Mouse (Mus musculus): Measurements from ENCODE around the gene Atp1a4. TPM values are rescaled to one million over a fixed set of nuclear protein-coding genes. Genes with fewer than 3 reads are reported as not detected.

Gene Atp1a4
- polyA plus RNA-seq, 1 experiment from 2014 or later = 0.17 TPM

DNA sequence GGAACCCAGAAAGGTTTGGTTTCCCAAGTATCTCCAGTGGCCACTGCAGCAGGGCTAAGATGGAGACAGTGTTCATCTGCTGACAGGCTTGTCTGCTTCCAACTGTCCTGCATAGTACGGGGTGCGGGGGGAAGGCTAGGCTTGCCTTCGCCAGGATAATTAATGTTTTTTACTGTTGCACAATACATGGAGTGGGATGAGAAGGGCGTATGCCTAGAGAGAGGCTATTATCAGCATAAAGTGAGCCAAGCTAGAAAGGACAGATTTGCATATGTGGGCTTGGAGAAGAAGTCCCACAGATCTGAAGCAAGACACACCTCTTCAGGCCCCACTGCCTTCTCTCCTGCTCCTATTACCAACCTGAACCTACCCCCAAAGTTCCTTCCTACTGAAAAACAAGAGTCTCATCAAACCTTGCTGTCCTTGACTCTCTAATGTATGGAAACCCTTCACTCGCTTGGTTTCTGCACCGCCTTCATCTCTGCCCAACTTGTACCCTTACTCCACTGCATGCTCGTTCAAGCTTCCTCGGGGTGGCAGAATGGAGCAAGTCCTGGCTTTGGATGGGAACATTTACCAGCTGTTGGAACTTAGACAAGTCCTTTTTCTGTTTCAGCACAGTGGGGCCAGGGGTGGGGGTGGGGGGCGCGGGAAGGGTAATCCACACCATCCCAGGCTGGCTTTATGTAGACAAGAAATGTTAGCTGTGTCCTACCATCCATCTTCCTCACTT is 23.5 kb upstream of the Atp1a4 start:
- H3K4me3 ChIP-seq = no peak overlapping the region
- H3K27me3 ChIP-seq (replicated peaks) = 0 out of 2 replicates have a peak, but pooled peaks cover 2% of the 10 kb centered on the region
- 76% methylated on average over 10 of the region's 10 CpGs for WGBS
- no peak overlapping the region for H3K27ac ChIP-seq (ENCODE audit: poor library complexity, severe bottlenecking)
- no peak overlapping the region for H3K9ac ChIP-seq
- ATAC-seq (ENCODE audit: insufficient number of reproducible peaks, low FRiP score) = no peak
- no peak overlapping the region for H3K4me2 ChIP-seq
- peaks cover 10% of the 10 kb centered on the region for H3K4me1 ChIP-seq (replicated peaks)
- no peaks in the 10 kb centered on the region for H3K9me3 ChIP-seq (replicated peaks)
- H3K36me3 ChIP-seq = peaks cover 52% of the 10 kb centered on the region

DNA sequence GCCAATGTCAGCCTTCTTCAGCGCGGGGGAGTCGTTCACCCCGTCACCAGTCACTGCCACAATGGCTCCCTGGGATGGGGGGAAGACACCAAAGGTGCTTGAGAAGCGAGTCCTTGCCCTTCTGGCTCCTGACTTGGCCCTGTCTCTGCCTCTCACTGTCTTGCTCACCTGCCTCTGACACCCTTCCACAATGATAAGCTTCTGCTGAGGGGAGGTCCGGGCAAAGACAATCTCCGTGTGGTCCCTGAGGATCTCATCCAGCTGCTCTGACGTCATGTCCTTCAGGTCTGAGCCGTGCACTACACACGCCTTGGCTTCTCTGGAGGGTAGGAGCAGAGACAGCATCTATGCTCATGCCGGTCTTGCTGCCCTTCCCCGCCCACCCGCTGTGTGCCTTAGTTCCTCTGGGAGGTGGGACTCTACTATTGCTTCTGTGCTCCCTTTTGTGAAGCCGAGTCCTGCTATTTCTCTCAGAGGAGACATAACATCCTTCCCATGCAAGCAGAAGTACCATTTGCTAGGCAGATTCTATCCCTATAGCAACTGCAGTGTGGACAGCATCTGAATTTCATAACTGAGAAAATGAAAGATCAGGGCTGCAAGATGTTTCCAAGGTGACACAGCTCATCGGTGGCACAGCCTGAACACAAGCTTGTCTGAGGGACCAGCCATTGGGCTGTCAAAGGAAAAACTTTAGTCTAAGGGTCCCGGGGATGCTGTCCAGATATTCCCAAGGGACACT is 21.7 kb upstream of the Atp1a4 start:
- Histone ChIP-seq H3K36me3 (peaks cover 35% of the 10 kb centered on the region), H3K4me1 (replicated peaks) (peaks cover 10% of the 10 kb centered on the region), H3K9me3 (replicated peaks) (no peaks in the 10 kb centered on the region), H3K4me3 (no peak overlapping the region), H3K27ac (ENCODE audit: poor library complexity, severe bottlenecking) (no peak overlapping the region), H3K27me3 (replicated peaks) (no peaks in the 10 kb centered on the region), H3K9ac (no peak overlapping the region), H3K4me2 (no peak overlapping the region)
- 69% methylated on average over 16 of the region's 16 CpGs for WGBS
- no peak for ATAC-seq (ENCODE audit: insufficient number of reproducible peaks, low FRiP score)

- H3K4me1 ChIP-seq (replicated peaks) = peaks cover 15% of the 10 kb centered on the region
- no peak for ATAC-seq (ENCODE audit: insufficient number of reproducible peaks, low FRiP score)
- WGBS = 87% methylated on average over 13 of the region's 13 CpGs
- no peak overlapping the region for H3K4me3 ChIP-seq
- no peaks in the 10 kb centered on the region for H3K27me3 ChIP-seq (replicated peaks)
- no peak overlapping the region for H3K27ac ChIP-seq (ENCODE audit: poor library complexity, severe bottlenecking)
- no peak overlapping the region for H3K4me2 ChIP-seq
- H3K9ac ChIP-seq = no peak overlapping the region
- H3K9me3 ChIP-seq (replicated peaks) = no peaks in the 10 kb centered on the region
- H3K36me3 ChIP-seq = peaks cover 23% of the 10 kb centered on the region; the same call in 1 of the 2 replicates
Observed at GRCm38 (mm10) chr1:172278328-172278727, 20.1 kb upstream of the Atp1a4 start.

- WGBS = 48% methylated on average over 3 of the region's 3 CpGs
- Histone ChIP-seq H3K9me3 (replicated peaks) (no peaks in the 10 kb centered on the region), H3K4me1 (replicated peaks) (peaks cover 15% of the 10 kb centered on the region), H3K36me3 (peaks cover 21% of the 10 kb centered on the region; the same call in 1 of the 2 replicates), H3K27me3 (replicated peaks) (no peaks in the 10 kb centered on the region), H3K27ac (ENCODE audit: poor library complexity, severe bottlenecking) (no peak overlapping the region), H3K4me2 (no peak overlapping the region), H3K4me3 (no peak overlapping the region), H3K9ac (no peak overlapping the region)
- no peak for ATAC-seq (ENCODE audit: insufficient number of reproducible peaks, low FRiP score)
Observed at GRCm38 (mm10) chr1:172277172-172277571, 19.0 kb upstream of the Atp1a4 start.

DNA sequence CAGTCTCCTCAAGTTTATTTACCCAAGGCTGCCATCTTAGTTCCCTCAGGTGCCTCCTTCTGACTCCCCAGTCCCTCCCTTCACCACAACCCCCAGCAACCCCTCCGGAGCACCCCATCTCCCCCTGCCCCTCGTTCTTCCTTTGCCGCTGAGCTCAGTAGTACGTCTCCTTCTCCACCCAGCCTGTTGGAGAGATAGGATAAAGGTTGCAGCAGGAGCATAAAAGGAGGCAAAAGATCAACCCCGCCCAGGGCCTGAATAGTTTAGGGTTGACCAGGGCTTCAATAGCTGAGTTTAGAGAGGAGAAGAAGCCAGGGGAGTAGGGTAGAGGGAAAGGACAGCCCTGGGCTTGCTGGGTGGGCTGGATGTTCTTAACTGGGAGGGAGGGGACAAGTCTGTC is 16.3 kb upstream of the Atp1a4 start:
- no peak overlapping the region for H3K9ac ChIP-seq
- ATAC-seq (ENCODE audit: insufficient number of reproducible peaks, low FRiP score) = no peak
- 73% methylated on average over 5 of the region's 5 CpGs for WGBS
- no peaks in the 10 kb centered on the region for H3K9me3 ChIP-seq (replicated peaks)
- H3K4me2 ChIP-seq = no peak overlapping the region
- H3K27ac ChIP-seq (ENCODE audit: poor library complexity, severe bottlenecking) = no peak overlapping the region
- peaks cover 15% of the 10 kb centered on the region for H3K4me1 ChIP-seq (replicated peaks)
- H3K27me3 ChIP-seq (replicated peaks) = no peaks in the 10 kb centered on the region
- no peak overlapping the region for H3K4me3 ChIP-seq
- peaks cover 21% of the 10 kb centered on the region; the same call in 1 of the 2 replicates for H3K36me3 ChIP-seq

- Histone ChIP-seq H3K9ac (no peak overlapping the region), H3K27ac (ENCODE audit: poor library complexity, severe bottlenecking) (no peak overlapping the region), H3K4me1 (replicated peaks) (peaks cover 15% of the 10 kb centered on the region), H3K36me3 (peaks cover 18% of the 10 kb centered on the region; the same call in 1 of the 2 replicates), H3K4me2 (no peak overlapping the region), H3K4me3 (no peak overlapping the region), H3K9me3 (replicated peaks) (no peaks in the 10 kb centered on the region), H3K27me3 (replicated peaks) (no peaks in the 10 kb centered on the region)
- no peak for ATAC-seq (ENCODE audit: insufficient number of reproducible peaks, low FRiP score)
- 53% methylated on average over 5 of the region's 5 CpGs for WGBS
Observed at GRCm38 (mm10) chr1:172274116-172274515, 15.9 kb upstream of the Atp1a4 start.

GRCm38 (mm10) chr1:172273386-172273785 is 15.2 kb upstream of the Atp1a4 start:
- no peak overlapping the region for H3K4me2 ChIP-seq
- no peak overlapping the region for H3K4me3 ChIP-seq
- ATAC-seq (ENCODE audit: insufficient number of reproducible peaks, low FRiP score) = no peak
- no peaks in the 10 kb centered on the region for H3K27me3 ChIP-seq (replicated peaks)
- no peaks in the 10 kb centered on the region for H3K9me3 ChIP-seq (replicated peaks)
- 73% methylated on average over 6 of the region's 6 CpGs for WGBS
- H3K36me3 ChIP-seq = peaks cover 16% of the 10 kb centered on the region; the same call in 1 of the 2 replicates
- peaks cover 7% of the 10 kb centered on the region; the same call in 1 of the 2 replicates for H3K4me1 ChIP-seq (replicated peaks)
- no peak overlapping the region for H3K9ac ChIP-seq
- no peak overlapping the region for H3K27ac ChIP-seq (ENCODE audit: poor library complexity, severe bottlenecking)

DNA sequence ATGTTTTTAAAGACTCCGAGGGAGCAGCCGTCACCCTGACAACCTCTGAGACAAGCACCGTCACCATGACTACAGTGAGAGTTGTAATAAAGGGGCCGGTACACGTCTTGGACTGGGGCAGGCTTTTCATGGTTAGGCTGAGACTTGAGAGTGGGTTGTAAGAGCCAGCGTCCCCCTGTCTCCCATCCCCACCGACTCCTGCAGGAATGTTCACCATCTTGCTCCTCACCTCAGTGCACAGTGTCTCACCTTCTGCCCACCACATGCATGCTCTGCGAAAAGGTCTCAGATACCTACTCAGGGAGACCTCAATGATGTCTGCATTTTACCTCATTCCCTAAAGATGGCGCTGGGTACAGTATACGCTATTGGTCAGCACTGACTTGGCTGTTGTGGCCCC is 13.6 kb upstream of the Atp1a4 start:
- no peak overlapping the region for H3K4me2 ChIP-seq
- no peak for ATAC-seq (ENCODE audit: insufficient number of reproducible peaks, low FRiP score)
- no peaks in the 10 kb centered on the region for H3K9me3 ChIP-seq (replicated peaks)
- 79% methylated on average over 10 of the region's 10 CpGs for WGBS
- no peak overlapping the region for H3K4me3 ChIP-seq
- no peak overlapping the region for H3K27ac ChIP-seq (ENCODE audit: poor library complexity, severe bottlenecking)
- H3K9ac ChIP-seq = no peak overlapping the region
- H3K36me3 ChIP-seq = peaks cover 3% of the 10 kb centered on the region; the same call in 1 of the 2 replicates
- 0 out of 2 replicates have a peak, but pooled peaks cover 5% of the 10 kb centered on the region for H3K4me1 ChIP-seq (replicated peaks)
- H3K27me3 ChIP-seq (replicated peaks) = no peaks in the 10 kb centered on the region

DNA sequence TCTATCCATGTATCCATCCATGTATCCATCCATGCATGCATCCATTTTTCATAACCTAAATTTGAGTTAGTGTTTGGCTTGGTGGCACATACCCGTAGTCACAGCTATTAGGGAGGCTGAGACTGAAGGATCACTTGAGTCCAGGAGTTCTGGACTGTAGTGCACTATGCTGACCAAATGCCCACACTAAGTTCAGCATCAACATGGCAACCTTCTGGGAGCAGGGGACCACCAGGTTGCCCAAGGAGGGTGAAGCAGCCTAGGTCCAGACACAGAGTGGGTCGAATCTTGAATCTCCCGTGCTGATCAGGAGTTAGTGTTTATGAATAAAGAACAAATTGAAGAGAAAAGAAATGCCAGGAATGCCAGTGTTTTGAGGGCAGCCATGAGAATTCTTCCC is 13.0 kb upstream of the Atp1a4 start:
- H3K4me1 ChIP-seq (replicated peaks) = 0 out of 2 replicates have a peak, but pooled peaks cover 5% of the 10 kb centered on the region
- H3K27me3 ChIP-seq (replicated peaks) = no peaks in the 10 kb centered on the region
- no peaks in the 10 kb centered on the region for H3K9me3 ChIP-seq (replicated peaks)
- no peak overlapping the region for H3K27ac ChIP-seq (ENCODE audit: poor library complexity, severe bottlenecking)
- ATAC-seq (ENCODE audit: insufficient number of reproducible peaks, low FRiP score) = no peak
- 87% methylated on average over 3 of the region's 3 CpGs for WGBS
- H3K36me3 ChIP-seq = peaks cover 3% of the 10 kb centered on the region; the same call in 1 of the 2 replicates
- no peak overlapping the region for H3K9ac ChIP-seq
- H3K4me2 ChIP-seq = no peak overlapping the region
- H3K4me3 ChIP-seq = no peak overlapping the region

DNA sequence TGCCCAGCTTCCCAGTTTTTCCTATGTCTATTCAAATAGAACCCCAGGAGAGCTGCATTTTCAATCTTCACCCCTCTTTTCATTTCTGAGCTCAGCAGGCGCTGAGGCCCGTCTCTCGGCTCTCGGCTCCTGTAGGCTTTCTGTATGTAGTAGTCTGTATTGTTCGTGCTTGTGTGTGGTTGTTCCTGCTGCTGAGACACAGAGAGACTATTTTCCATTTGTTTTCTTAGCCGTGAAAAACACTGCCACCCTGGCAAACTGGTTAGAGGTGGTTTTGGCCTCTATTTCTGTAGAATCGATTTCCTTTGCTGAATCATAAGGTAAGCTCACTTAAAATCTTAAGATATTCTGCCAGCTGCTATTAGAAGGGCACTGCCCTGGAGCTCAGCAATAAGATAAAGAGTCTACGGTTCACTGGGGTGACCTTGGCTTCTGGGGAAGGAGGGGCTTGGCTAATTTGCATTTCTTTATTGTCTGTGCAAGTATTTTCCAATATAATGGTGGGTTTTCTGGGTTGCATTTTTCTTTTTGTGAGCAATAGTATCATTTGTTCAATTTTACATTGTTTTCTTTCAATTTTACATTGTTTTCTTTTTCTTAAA is 3.4 kb upstream of the Atp1a4 start, which contains the start of gene Igsf8:
Gene Igsf8, plus strand, starts transcription at position 165 of the 602 bp plus-strand sequence.
- H3K27ac ChIP-seq (ENCODE audit: poor library complexity, severe bottlenecking) = peak within 1 kb of the TSS; percentile 53; the same call in 1 of the 2 replicates
- peaks cover 9% of the 10 kb centered on the region; the same call in 1 of the 2 replicates for H3K9me3 ChIP-seq (replicated peaks)

DNA sequence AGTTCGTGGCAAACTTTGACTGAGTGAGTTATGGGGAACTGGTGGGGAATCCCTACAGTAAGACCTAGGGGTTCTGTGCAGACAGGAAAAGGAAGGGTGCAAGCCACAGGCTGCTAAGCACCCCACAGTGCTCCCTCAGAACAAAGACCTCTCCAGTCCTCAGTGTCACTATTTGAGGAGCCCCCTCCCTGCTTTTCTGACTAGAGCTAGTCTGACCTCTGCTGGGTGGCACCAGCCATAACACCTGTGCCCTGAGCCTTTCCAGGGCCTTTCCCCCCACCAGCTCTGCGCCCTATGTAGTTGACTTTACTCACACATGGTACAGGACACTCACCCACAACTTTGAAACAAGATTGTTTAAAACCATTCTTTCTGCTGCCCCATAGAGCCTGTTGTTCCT is 10.5 kb downstream of the Atp1a4 start:
- Histone ChIP-seq H3K36me3 (no peaks in the 10 kb centered on the region), H3K4me1 (replicated peaks) (peaks cover 15% of the 10 kb centered on the region), H3K9ac (peak overlapping the region; percentile 5; the same call in 1 of the 2 replicates), H3K4me3 (no peak overlapping the region), H3K27ac (ENCODE audit: poor library complexity, severe bottlenecking) (no peak overlapping the region), H3K4me2 (no peak overlapping the region), H3K9me3 (replicated peaks) (no peaks in the 10 kb centered on the region), H3K27me3 (replicated peaks) (peaks cover 8% of the 10 kb centered on the region; the same call in 1 of the 2 replicates)
- no peak for ATAC-seq (ENCODE audit: insufficient number of reproducible peaks, low FRiP score)
- 32% methylated on average over 2 of the region's 2 CpGs for WGBS

More for the DNA sequence above, 3.4 kb upstream of the Atp1a4 start, which contains the start of gene Igsf8:
- 61% methylated on average over 8 of the region's 8 CpGs for WGBS
- Histone ChIP-seq H3K27me3 (replicated peaks) (no peaks in the 10 kb centered on the region), H3K9ac (no peak within 1 kb of the TSS), H3K4me1 (replicated peaks) (peaks cover 5% of the 10 kb centered on the region; the same call in 1 of the 2 replicates), H3K4me2 (no peak within 1 kb of the TSS), H3K4me3 (no peak within 1 kb of the TSS), H3K36me3 (0 out of 2 replicates have a peak, but pooled peaks cover 3% of the 10 kb centered on the region)
- no peak for ATAC-seq (ENCODE audit: insufficient number of reproducible peaks, low FRiP score)
